Mouse (Mus musculus) gastrocnemius, adult 2 months (tissue): ENCODE results near the gene Ccdc57. TPM values are rescaled to one million over a fixed set of nuclear protein-coding genes. Genes with fewer than 3 reads are reported as not detected.

Experiments
- DNase-seq: peaks from one replicate; pipeline ENCODE4 v3.0.0; 2022
- H3K27ac ChIP-seq: fragments of 200-600 bp; 2 replicates; pipeline ENCODE4 v1.8.1; 2022; ENCODE audit warnings: mild to moderate bottlenecking
- H3K4me3 ChIP-seq: fragments of 200-600 bp; 2 replicates; pipeline ENCODE4 v1.8.1; 2022; ENCODE audit warnings: mild to moderate bottlenecking, moderate library complexity
- CTCF ChIP-seq: fragments of 200-600 bp; IDR thresholded peaks from 2 replicates; pipeline ENCODE4 v1.8.1; 2022; ENCODE audit warnings: antibody characterized with exemption, mild to moderate bottlenecking, moderate library complexity
- intact Hi-C: fragments of 180-260 bp; cut with DNase I; formaldehyde crosslinking; loops from one replicate; pipeline ENCODE4 v1.15.1; 2025
- total RNA-seq, 2 experiments: library from RNA; stranded (reverse); gene quantifications; 2 replicates each; pipeline ENCODE4 v1.2.3; 2021

Gene Ccdc57
- total RNA-seq, 2 experiments from 2014 or later: 3.4 to 3.6 TPM

- Histone ChIP-seq H3K27ac (peak overlapping the region; percentile 85), H3K4me3 (peak overlapping the region; percentile 95)
- TF ChIP-seq CTCF: no peak
- intact Hi-C loops: no loop called here
- no peak for DNase-seq
Measured at GRCm38 (mm10) chr11:120825289-120825863, 107.3 kb downstream of the Ccdc57 start.

- intact Hi-C loops: no loop called here
- no peak for DNase-seq
- peak overlapping the region; percentile 85 for H3K27ac ChIP-seq
- H3K4me3 ChIP-seq: peak overlapping the region; percentile 95
- no peak for TF ChIP-seq CTCF
Measured at GRCm38 (mm10) chr11:120824787-120825288, 107.8 kb downstream of the Ccdc57 start.

DNA sequence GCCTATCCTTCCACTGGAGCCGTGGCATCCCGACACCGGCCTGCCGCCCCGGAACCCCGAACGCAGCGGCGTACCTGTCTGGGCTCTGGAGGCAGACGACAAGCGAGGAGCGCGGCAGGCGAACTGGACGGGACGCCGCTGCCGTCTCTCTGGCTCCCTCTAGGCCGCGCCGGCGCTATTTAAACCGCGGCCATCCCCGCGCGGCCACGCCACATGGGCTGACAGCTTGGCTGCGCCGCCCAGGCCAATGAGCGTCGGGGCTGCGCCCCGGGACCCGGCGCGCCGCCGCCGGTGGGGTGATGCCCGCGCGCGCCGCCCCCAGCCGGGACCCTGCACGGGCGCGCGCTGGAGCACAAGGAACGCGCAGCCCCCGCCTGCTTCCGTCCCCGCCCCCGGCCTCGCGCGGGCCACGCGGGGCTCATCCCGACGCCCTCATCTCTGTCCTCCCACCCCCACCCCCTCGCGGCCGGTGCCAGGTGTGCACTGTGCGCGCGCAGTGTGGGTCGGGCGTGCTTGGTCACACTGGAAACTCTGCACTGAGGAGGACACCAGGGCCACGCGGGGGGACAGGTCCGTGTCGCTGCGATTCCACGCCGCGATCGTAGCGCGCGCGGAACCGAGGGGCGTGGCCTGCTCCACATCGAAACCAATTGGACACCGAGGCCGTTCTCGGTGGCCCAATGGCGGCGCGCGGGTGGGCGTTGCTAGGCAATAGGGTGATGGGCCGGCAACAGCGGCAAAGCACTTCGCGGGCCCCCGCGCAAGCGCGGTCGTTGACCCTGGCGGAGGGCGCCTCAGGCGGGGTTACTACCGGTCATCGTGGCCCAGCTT is 108.5 kb downstream of the Ccdc57 start, which contains the start of gene Fasn:
TSS of gene Fasn (minus strand) at position 592 of the 831 bp plus-strand sequence.
- TF ChIP-seq CTCF: peak; percentile 60
- intact Hi-C loops: no loop called here
- H3K4me3 ChIP-seq: peak within 1 kb of the TSS; percentile 95
- peak; percentile 98 for DNase-seq
- peak within 1 kb of the TSS; percentile 85 for H3K27ac ChIP-seq

- Histone ChIP-seq H3K4me3 (peak overlapping the region; percentile 95), H3K27ac (peak overlapping the region; percentile 85)
- TF ChIP-seq CTCF: no peak
- intact Hi-C loops: no loop called here
- no peak for DNase-seq
Measured at GRCm38 (mm10) chr11:120823551-120823947, 109.1 kb downstream of the Ccdc57 start.

DNA sequence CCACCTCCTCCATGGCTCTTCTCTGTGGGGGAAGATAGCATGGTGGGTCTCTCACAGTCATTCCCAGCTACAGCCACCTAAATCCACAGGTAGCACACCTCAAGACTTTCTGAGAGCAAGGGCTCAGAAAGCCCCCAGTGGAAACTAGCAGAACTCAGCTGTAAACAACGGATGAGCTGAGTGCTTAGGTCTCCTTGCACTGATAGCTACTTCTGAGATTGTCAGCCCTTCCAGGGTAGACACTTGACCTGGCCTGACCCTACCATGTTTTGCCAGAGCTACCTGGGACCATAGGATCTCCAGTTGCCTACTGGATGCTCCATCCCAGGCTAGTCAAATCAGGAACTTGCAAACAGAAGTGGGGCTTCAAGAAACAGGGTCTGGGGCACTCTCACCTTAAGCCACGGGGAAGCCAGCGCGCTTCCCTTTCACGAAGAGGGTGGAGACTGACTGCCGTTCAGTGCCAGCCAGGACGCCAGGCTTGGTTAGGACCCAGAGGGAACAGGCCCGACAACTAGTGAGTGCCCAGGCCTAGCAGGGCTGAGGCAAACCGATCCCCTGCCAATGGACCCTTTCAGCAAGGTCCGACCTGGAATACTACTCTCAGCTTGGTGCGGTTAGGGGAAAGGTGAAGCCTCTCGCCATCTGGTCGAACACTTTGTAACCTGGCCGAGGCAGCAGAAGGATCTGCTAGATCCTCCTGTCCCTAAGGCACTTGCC is 109.7 kb downstream of the Ccdc57 start:
- H3K27ac ChIP-seq: peak overlapping the region; percentile 85
- no peak for DNase-seq
- peak overlapping the region; percentile 95 for H3K4me3 ChIP-seq
- intact Hi-C loops: no loop called here
- no peak for TF ChIP-seq CTCF

DNA sequence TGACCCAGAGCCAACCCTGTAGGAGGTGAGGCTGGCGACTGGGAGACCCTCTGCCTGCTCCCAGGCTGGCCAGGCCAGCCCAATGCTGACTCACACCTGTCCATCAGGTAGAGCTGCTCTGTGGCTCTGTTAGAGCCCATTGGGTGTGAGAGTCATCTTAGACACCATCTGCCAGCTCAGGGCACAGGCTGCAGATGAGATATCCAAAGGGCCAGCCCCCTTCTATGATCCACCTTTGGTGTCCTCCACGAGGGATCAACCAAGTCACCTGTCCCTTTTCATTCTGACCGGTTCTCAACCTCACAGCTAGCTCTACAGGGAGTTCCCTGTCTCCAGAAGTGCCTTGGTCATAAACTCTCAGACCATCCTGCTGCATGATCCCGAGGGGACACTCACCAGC is 110.4 kb downstream of the Ccdc57 start:
- intact Hi-C loops: no loop called here

GRCm38 (mm10) chr11:120821076-120821922 is 111.4 kb downstream of the Ccdc57 start:
- DNase-seq: no peak
- no peak for TF ChIP-seq CTCF
- intact Hi-C loops: no loop called here
- Histone ChIP-seq H3K27ac (0 out of 2 replicates have a peak overlapping the region, but pooled peaks have one; percentile 16), H3K4me3 (peak overlapping the region; percentile 95; the same call in 1 of the 2 replicates)

More for the DNA sequence above, 110.4 kb downstream of the Ccdc57 start:
- TF ChIP-seq CTCF: no peak
- DNase-seq: no peak
- Histone ChIP-seq H3K4me3 (peak overlapping the region; percentile 95), H3K27ac (peak overlapping the region; percentile 85; the same call in 1 of the 2 replicates)

GRCm38 (mm10) chr11:120820546-120820945 is 112.1 kb downstream of the Ccdc57 start:
- no peak for TF ChIP-seq CTCF
- H3K27ac ChIP-seq: no peak overlapping the region
- intact Hi-C loops: no loop called here
- no peak overlapping the region for H3K4me3 ChIP-seq
- no peak for DNase-seq

- no peak for TF ChIP-seq CTCF
- intact Hi-C loops: no loop called here
- no peak overlapping the region for H3K27ac ChIP-seq
- H3K4me3 ChIP-seq: no peak overlapping the region
- no peak for DNase-seq
Measured at GRCm38 (mm10) chr11:120819556-120819955, 113.1 kb downstream of the Ccdc57 start.

GRCm38 (mm10) chr11:120818251-120818650 is 114.4 kb downstream of the Ccdc57 start:
- intact Hi-C loops: no loop called here
- no peak for TF ChIP-seq CTCF
- Histone ChIP-seq H3K27ac (no peak overlapping the region), H3K4me3 (no peak overlapping the region)
- peak; percentile 10 for DNase-seq

- Histone ChIP-seq H3K4me3 (no peak overlapping the region), H3K27ac (no peak overlapping the region)
- intact Hi-C loops: no loop called here
- no peak for DNase-seq
- TF ChIP-seq CTCF: no peak
Measured at GRCm38 (mm10) chr11:120817358-120817757, 115.3 kb downstream of the Ccdc57 start.

DNA sequence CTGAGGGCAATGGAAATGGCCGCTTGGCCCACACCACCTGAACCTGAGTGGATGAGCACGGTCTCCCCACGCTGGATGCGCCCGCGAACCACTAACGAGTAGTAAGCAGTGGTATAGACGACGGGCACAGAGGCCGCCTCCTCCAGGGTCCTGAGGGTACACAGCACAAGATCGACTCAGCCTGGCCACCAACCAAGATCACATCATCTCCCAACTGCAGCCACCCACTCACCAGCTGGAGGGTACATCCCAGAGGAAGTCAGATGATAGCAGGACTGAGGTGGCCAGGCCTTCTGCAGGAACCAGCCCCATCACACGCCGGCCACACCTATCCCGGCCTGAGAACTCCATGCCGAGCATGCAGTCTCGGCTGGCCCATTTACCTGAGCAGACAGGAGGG is 120.6 kb downstream of the Ccdc57 start:
- no peak for DNase-seq
- Histone ChIP-seq H3K4me3 (no peak overlapping the region), H3K27ac (no peak overlapping the region)
- intact Hi-C loops: no loop called here
- no peak for TF ChIP-seq CTCF
